Mouse (Mus musculus) CD8-positive naive resting alpha-beta T cell, adult 2 months (primary cell): ENCODE measurements around the gene Rer1.

Source experiments
- DNase-seq, 2 experiments: peaks; one replicate each; pipeline ENCODE4 v3.0.0; 2022; ENCODE audit warnings: low read depth in 2 of 2, low spot score in 2 of 2

Rer1 gene

GRCm38 (mm10) chr4:155075813-155076212 is 10.4 kb downstream of the Rer1 start:
- DNase-seq = no peak

- no peak for DNase-seq
Measured at GRCm38 (mm10) chr4:155075137-155075536, 11.0 kb downstream of the Rer1 start.

- DNase-seq = no peak
Measured at GRCm38 (mm10) chr4:155074418-155074817, 11.8 kb downstream of the Rer1 start.

GRCm38 (mm10) chr4:155070921-155071320 is 15.3 kb downstream of the Rer1 start:
- DNase-seq = no peak

GRCm38 (mm10) chr4:155070199-155070598 is 16.0 kb downstream of the Rer1 start:
- DNase-seq = no peak

GRCm38 (mm10) chr4:155069191-155069590 is 17.0 kb downstream of the Rer1 start:
- DNase-seq = no peak

GRCm38 (mm10) chr4:155068357-155068972 is 17.7 kb downstream of the Rer1 start:
- DNase-seq = no peak

- DNase-seq = peak; percentile 96 to 98
Measured at GRCm38 (mm10) chr4:155066834-155067522, 19.2 kb downstream of the Rer1 start, which contains the start of gene Pex10. TSS of gene Pex10 (plus strand) at chr4:155067016.

GRCm38 (mm10) chr4:155065970-155066833 is 20.0 kb downstream of the Rer1 start:
- DNase-seq = peak; percentile 76 to 82

- DNase-seq = no peak
Measured at GRCm38 (mm10) chr4:155064474-155064873, 21.7 kb downstream of the Rer1 start.

- no peak for DNase-seq
Measured at GRCm38 (mm10) chr4:155063895-155064294, 22.3 kb downstream of the Rer1 start.

GRCm38 (mm10) chr4:155058325-155058724 is 27.9 kb downstream of the Rer1 start:
- no peak for DNase-seq

GRCm38 (mm10) chr4:155056724-155057123 is 29.5 kb downstream of the Rer1 start, which contains the start of gene Plch2:
TSS of gene Plch2 (minus strand) at chr4:155056784.
- DNase-seq = no peak

- DNase-seq = peak; percentile 57 to 65
Measured at GRCm38 (mm10) chr4:155050116-155050515, 36.1 kb downstream of the Rer1 start.

GRCm38 (mm10) chr4:155046636-155047035 is 39.5 kb downstream of the Rer1 start:
- DNase-seq = no peak

- no peak for DNase-seq
Measured at GRCm38 (mm10) chr4:155043289-155043625, 42.9 kb downstream of the Rer1 start.

- DNase-seq = no peak
Measured at GRCm38 (mm10) chr4:155042606-155043288, 43.4 kb downstream of the Rer1 start.

- no peak for DNase-seq
Measured at GRCm38 (mm10) chr4:155040696-155041095, 45.5 kb downstream of the Rer1 start.

GRCm38 (mm10) chr4:155040197-155040596 is 46.0 kb downstream of the Rer1 start:
- DNase-seq = no peak

- DNase-seq = no peak
Measured at GRCm38 (mm10) chr4:155034787-155035186, 51.4 kb downstream of the Rer1 start.

- no peak for DNase-seq
Measured at GRCm38 (mm10) chr4:155034202-155034601, 52.0 kb downstream of the Rer1 start.
